Mouse (Mus musculus) kidney, embryonic 16.5 days (tissue): Measurements from ENCODE around the gene Pip4k2a. TPM values are rescaled to one million over a fixed set of nuclear protein-coding genes. Genes with fewer than 3 reads are reported as not detected.

Experiments used
- ATAC-seq: fragments of 200-750 bp; cut with Nextera tagmentation; 2 replicates; pipeline ENCODE4 v1.8.0; 2017; ENCODE audit warnings: moderate TSS enrichment; ENCODE audit not compliant: low FRiP score, low TSS enrichment
- H3K27ac ChIP-seq: fragments of 300-500 bp; sonication (generic); 2 replicates; pipeline ENCODE4 v1.5.1; 2014; ENCODE audit warnings: low read length
- H3K27me3 ChIP-seq: fragments of 300-500 bp; sonication (generic); 2 replicates; pipeline ENCODE4 v1.6.1; 2014; ENCODE audit warnings: low read length, control low read depth, mixed read lengths; ENCODE audit not compliant: insufficient read depth
- H3K36me3 ChIP-seq: fragments of 300-500 bp; sonication (generic); 2 replicates; pipeline ENCODE4 v1.6.1; 2014; ENCODE audit warnings: low read length, control low read depth, mixed read lengths; ENCODE audit not compliant: insufficient read depth
- H3K4me1 ChIP-seq: fragments of 300-500 bp; sonication (generic); 2 replicates; pipeline ENCODE4 v1.6.1; 2014; ENCODE audit warnings: low read length, control low read depth, mixed read lengths; ENCODE audit not compliant: insufficient read depth
- H3K4me2 ChIP-seq: fragments of 300-500 bp; sonication (generic); replicated peaks from 2 replicates; pipeline ENCODE4 v1.6.1; 2014; ENCODE audit warnings: low read depth, low read length
- H3K4me3 ChIP-seq: fragments of 300-500 bp; sonication (generic); 2 replicates; pipeline ENCODE4 v1.5.1; 2014; ENCODE audit warnings: mild to moderate bottlenecking, low read length
- H3K9ac ChIP-seq: fragments of 300-500 bp; sonication (generic); replicated peaks from 2 replicates; pipeline ENCODE4 v1.6.1; 2014; ENCODE audit warnings: low read length
- H3K9me3 ChIP-seq: fragments of 300-500 bp; sonication (generic); 2 replicates; pipeline ENCODE4 v1.6.1; 2016; ENCODE audit warnings: low read length, control low read depth
- WGBS: fragments of 180-500 bp; shearing (Covaris S2); extraction: QIAGEN DNeasy Blood & Tissue Kit; methylation state at CpG from one replicate; pipeline ENCODE4 v1.1.7; 2014; 5-methylcytosine and 5-hydroxymethylcytosine counted together
- polyA plus RNA-seq: library from polyadenylated mRNA; unstranded; fragments of >200 nt; fragmentation: Nextera tagmentation; extraction: Ambion mirVana; gene quantifications from 2 replicates; pipeline ENCODE4 v1.2.1, GENCODE M21; 2015

Gene Pip4k2a
- polyA plus RNA-seq, 1 experiment from 2014 or later: 13.0 TPM

DNA sequence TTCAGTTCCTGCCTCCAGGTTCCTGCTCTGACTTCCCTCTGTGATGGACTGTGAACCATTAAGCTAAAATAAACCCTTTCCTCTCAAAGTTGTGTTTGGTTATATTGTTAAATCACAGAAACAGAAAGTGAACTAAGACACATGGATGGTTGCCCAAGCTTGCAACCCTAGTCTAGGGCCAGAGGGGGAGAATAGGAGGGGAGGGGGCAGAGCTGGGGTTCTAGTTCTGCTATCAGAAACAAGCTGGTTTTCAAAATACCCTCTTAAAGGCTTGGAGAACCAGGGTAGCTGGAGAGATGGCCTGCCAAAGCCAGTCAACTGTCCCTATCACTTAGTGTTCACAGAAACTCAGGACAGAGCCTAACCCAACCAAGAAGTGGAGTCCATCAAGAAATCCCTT, 14.4 kb downstream of the Pip4k2a start:
- Histone ChIP-seq H3K36me3 (0 out of 2 replicates have a peak, but pooled peaks cover 4% of the 10 kb centered on the region), H3K9me3 (no peaks in the 10 kb centered on the region), H3K9ac (no peak overlapping the region), H3K4me3 (no peak overlapping the region), H3K27me3 (no peaks in the 10 kb centered on the region), H3K27ac (no peak overlapping the region), H3K4me2 (no peak overlapping the region), H3K4me1 (peaks cover 11% of the 10 kb centered on the region; the same call in 1 of the 2 replicates)
- no peak for ATAC-seq

DNA sequence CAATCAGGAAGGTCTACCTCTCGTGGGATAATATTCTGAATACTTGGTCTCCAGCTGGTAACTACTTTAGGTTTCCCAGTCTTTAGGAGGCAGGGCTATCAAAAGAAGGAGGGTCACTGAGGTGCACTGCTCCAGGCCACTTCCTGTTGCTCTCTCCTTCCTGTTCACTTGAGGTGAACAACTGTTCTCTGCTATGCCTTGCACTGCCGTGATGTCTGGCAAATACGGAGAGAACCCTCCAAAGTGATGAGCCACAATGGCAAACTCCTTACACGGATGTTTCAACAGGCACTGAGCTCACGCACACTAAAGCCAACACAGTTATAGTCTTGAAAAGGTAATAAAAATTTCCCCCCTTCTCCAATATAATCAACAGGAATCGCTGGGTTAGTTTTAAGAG, 15.3 kb downstream of the Pip4k2a start:
- H3K4me1 ChIP-seq: peaks cover 11% of the 10 kb centered on the region
- no peak overlapping the region for H3K4me2 ChIP-seq
- no peak for ATAC-seq
- no peaks in the 10 kb centered on the region for H3K27me3 ChIP-seq
- 0 out of 2 replicates have a peak, but pooled peaks cover 4% of the 10 kb centered on the region for H3K36me3 ChIP-seq
- no peaks in the 10 kb centered on the region for H3K9me3 ChIP-seq
- H3K4me3 ChIP-seq: no peak overlapping the region
- no peak overlapping the region for H3K27ac ChIP-seq
- WGBS: 79% methylated on average over 6 of the region's 6 CpGs
- no peak overlapping the region for H3K9ac ChIP-seq

DNA sequence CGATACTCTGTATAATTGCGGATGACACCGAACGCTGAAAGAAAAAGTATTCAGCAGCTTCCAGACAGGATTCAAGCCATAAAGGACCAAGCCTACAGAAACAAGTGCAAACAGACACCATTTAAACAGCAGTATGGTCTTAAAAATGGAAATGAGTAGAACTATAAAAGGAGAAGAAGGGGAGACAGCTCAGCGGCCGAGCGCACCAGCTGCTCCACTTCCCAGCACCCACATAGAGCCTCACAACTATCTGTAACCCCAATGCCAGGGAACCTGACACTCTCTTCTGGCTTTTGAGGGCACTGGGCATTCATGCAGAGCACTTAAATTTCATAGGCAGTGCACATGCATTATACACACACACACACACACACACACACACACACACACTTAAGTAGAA, 18.3 kb downstream of the Pip4k2a start:
- Histone ChIP-seq H3K9ac (no peak overlapping the region), H3K27ac (no peak overlapping the region), H3K9me3 (no peaks in the 10 kb centered on the region), H3K27me3 (no peaks in the 10 kb centered on the region), H3K4me3 (no peak overlapping the region), H3K4me1 (peaks cover 16% of the 10 kb centered on the region), H3K36me3 (0 out of 2 replicates have a peak, but pooled peaks cover 4% of the 10 kb centered on the region), H3K4me2 (no peak overlapping the region)
- ATAC-seq: no peak
- WGBS: 59% methylated on average over 7 of the region's 7 CpGs

DNA sequence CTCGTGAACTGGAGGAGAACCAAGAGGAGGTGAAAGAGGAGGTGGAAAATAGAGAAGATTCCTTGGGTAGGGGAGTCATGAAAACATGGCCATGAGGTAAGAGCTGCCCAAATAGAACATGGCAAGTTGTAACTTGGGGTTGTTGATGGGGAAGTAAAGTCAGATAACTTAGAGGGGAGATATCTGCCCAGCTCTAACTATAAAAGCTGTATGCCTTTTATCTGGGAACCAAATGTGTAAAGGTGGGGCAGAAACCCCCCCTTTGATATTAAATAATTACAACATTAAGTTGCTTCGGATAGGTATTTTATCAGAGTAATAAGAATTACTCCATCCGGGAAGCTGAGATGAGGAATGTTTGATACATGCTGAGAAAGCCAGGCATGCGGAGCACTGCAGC, 18.9 kb downstream of the Pip4k2a start:
- no peak overlapping the region for H3K4me3 ChIP-seq
- no peak overlapping the region for H3K9ac ChIP-seq
- H3K4me1 ChIP-seq: peaks cover 16% of the 10 kb centered on the region
- no peak overlapping the region for H3K27ac ChIP-seq
- H3K36me3 ChIP-seq: 0 out of 2 replicates have a peak, but pooled peaks cover under 1% of the 10 kb centered on the region
- WGBS: 77% methylated on average over 4 of the region's 4 CpGs
- no peak overlapping the region for H3K4me2 ChIP-seq
- no peaks in the 10 kb centered on the region for H3K27me3 ChIP-seq
- no peaks in the 10 kb centered on the region for H3K9me3 ChIP-seq
- no peak for ATAC-seq

DNA sequence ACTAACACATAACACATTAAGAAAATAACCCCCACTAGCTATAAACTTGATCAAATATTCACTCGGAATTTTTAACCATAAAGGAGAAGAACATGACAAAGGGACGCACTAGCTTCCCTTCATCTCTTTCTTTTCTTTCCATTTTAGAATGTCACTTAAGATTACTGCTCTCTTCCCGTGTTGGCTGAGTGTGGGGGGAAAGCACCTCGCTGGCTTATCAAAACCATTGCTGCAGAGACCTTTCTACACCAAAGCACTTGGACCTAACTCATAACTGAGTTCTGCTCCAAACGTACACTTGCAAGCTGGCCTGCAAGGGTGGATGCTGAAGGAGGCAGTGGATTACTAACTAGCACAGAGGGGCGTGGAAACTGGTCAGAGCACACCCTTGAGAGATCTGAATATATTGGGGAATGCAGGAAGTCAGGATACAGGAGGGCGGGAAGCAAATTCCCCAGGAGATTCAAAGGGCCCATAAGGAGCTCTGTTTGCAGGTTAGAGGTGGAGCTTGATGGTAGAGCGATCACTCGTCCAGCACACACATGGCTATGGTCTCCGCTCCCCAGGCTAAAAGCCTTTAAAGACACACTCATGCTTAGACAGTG, 20.6 kb downstream of the Pip4k2a start:
- Histone ChIP-seq H3K36me3 (no peaks in the 10 kb centered on the region), H3K9ac (no peak overlapping the region), H3K4me3 (no peak overlapping the region), H3K4me2 (no peak overlapping the region), H3K4me1 (peaks cover 16% of the 10 kb centered on the region), H3K27me3 (no peaks in the 10 kb centered on the region), H3K27ac (no peak overlapping the region), H3K9me3 (peaks cover 5% of the 10 kb centered on the region)
- no peak for ATAC-seq
- 80% methylated on average over 10 of the region's 10 CpGs for WGBS

DNA sequence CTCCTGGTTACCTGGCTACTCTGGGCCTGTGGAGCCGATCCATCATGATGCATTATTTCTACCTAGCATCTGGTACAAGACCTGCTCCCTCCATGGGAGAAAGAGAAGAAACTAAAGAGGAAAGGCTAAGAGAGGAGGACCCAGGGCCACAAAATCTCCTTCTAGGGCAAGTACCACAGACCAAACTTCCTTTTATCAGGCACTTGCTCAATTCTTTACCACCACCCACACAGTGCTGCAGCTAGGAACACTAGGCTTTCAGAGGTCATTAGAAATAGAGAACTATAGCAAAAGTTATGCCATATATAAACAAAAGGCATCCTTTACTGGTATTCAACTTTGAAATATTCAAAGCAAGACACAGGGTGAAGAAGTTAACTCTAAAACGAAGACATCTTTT, 21.8 kb downstream of the Pip4k2a start:
- Histone ChIP-seq H3K27ac (no peak overlapping the region), H3K27me3 (no peaks in the 10 kb centered on the region), H3K36me3 (no peaks in the 10 kb centered on the region), H3K9me3 (peaks cover 5% of the 10 kb centered on the region), H3K4me2 (no peak overlapping the region), H3K4me1 (peaks cover 16% of the 10 kb centered on the region), H3K9ac (no peak overlapping the region), H3K4me3 (no peak overlapping the region)
- 89% methylated on average over 2 of the region's 2 CpGs for WGBS
- ATAC-seq: no peak

DNA sequence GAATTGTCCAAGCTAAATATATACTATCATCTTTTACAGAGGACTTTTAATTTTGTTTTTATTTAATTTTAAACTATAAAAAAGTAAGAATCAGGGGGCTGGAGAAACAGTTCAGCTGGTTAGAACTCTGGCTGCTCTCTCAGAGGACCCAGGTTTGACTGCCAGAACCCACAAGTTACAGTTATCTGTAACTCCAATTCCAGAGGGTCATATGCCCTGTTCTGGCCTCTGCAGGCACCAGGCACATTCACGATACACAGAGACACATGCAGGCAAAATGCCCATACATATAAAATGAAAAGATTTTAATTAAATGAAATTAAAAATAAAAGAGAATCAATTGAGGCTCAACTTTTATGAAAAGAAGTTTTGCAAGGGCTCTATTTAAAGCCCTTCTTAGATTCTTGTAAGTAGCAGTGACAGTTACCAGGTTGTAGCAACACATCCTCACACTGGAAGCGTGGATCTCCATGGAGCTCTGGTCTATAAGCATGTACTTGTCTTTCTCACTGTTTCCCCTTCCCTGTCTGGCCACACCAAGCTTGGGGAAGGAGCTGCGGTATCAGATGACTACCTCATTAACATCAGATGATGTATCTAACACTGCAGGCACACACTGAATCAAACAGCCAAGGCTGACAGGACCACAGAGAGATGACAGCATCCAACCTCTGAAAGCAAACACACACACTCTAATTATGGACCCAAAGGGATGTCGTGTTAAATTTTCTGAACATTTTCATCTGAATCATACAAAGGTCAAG, 22.9 kb downstream of the Pip4k2a start:
- no peak overlapping the region for H3K4me2 ChIP-seq
- H3K27me3 ChIP-seq: no peaks in the 10 kb centered on the region
- ATAC-seq: no peak
- H3K27ac ChIP-seq: no peak overlapping the region
- H3K9ac ChIP-seq: no peak overlapping the region
- H3K4me3 ChIP-seq: no peak overlapping the region
- no peaks in the 10 kb centered on the region for H3K36me3 ChIP-seq
- peaks cover 13% of the 10 kb centered on the region for H3K4me1 ChIP-seq
- WGBS: 47% methylated on average over 4 of the region's 4 CpGs
- H3K9me3 ChIP-seq: peaks cover 5% of the 10 kb centered on the region

DNA sequence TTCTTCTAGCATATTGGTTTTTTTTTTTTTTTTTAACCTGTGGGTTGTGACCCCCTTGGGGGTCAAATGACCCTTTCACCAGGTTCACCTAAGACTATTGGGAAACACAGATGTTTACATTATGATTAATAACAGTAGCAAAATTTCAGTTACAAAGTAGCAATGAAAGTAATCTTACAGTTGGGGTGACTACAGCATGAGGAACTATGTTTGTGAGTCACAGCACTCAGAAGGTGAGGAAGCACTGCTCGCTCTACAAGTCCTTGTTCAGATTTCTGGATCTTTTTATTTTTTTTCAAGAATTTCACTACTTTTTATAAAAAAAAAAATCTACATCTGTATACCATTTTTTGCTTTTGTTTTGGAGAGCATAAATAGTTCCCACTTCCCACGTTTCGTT, 26.4 kb downstream of the Pip4k2a start:
- 71% methylated on average over 3 of the region's 3 CpGs for WGBS
- H3K4me3 ChIP-seq: no peak overlapping the region
- no peaks in the 10 kb centered on the region; the same call in 1 of the 2 replicates for H3K4me1 ChIP-seq
- no peak overlapping the region for H3K27ac ChIP-seq
- H3K4me2 ChIP-seq: no peak overlapping the region
- H3K27me3 ChIP-seq: no peaks in the 10 kb centered on the region
- peaks cover 5% of the 10 kb centered on the region for H3K9me3 ChIP-seq
- no peaks in the 10 kb centered on the region for H3K36me3 ChIP-seq
- no peak for ATAC-seq
- no peak overlapping the region for H3K9ac ChIP-seq

DNA sequence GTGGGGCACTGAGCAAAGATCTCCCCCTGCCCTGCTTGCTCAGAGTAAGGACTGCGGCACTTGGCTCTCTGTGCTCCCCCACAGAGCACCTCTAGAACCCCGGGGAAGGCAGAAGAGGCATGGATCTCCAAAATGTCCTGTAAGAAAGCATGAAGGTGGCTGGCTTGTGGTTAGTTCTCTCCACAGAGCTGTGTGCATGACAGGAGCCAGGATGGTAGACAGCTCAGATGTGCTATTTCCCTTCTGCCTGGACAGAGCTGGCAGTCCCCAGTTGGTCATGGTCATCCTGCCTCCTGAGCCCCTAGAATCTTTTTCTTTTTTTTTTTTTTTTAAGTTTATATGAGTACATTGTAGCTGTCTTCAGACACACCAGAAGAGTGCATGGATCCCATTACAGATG, 27.5 kb downstream of the Pip4k2a start:
- Histone ChIP-seq H3K36me3 (no peaks in the 10 kb centered on the region), H3K27ac (no peak overlapping the region), H3K4me2 (no peak overlapping the region), H3K9ac (no peak overlapping the region), H3K9me3 (peaks cover 5% of the 10 kb centered on the region), H3K27me3 (no peaks in the 10 kb centered on the region), H3K4me1 (no peaks in the 10 kb centered on the region; the same call in 1 of the 2 replicates), H3K4me3 (no peak overlapping the region)
- ATAC-seq: no peak
- 81% methylated on average over 2 of the region's 2 CpGs for WGBS

DNA sequence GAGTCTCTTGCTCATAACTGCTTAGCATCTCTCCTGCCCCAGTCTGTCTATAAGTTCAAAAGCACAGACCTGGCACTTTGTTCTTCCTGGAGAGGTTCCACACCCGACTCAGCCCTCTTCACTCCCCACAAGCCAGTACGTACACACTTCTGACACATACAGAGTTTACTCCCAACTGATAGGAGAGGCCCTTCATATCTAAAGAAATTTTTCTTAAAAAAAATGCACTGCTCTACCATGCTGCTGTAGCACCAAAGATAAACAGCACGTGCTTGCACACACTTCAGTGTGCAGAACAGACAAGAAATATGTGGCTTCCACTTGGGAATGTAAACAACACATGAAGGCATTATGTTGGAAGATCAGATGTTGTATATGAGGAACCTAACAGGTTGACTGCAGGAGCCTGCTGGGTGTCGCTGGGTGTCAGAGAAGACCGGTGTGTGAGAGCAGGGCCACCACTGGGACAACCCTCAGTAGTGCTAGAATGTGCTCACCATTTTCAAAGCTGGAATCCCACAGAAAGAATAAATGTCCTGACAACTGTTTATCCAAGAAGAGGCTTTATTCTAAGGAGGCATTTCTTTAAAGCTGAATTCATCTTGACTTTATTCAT, 28.8 kb downstream of the Pip4k2a start:
- no peak overlapping the region for H3K4me3 ChIP-seq
- no peaks in the 10 kb centered on the region for H3K27me3 ChIP-seq
- WGBS: 64% methylated on average over 5 of the region's 5 CpGs
- H3K9ac ChIP-seq: no peak overlapping the region
- no peak overlapping the region for H3K4me2 ChIP-seq
- peaks cover 5% of the 10 kb centered on the region for H3K9me3 ChIP-seq
- no peaks in the 10 kb centered on the region for H3K36me3 ChIP-seq
- no peaks in the 10 kb centered on the region; the same call in 1 of the 2 replicates for H3K4me1 ChIP-seq
- ATAC-seq: no peak
- H3K27ac ChIP-seq: no peak overlapping the region
